Mouse (Mus musculus): ENCODE data around the gene Dtx3. TPM values are rescaled to one million over a fixed set of nuclear protein-coding genes. Genes with fewer than 3 reads are reported as not detected.

The Dtx3 gene
- total RNA-seq, 2 experiments from 2014 or later, result 200 to 207 TPM

DNA sequence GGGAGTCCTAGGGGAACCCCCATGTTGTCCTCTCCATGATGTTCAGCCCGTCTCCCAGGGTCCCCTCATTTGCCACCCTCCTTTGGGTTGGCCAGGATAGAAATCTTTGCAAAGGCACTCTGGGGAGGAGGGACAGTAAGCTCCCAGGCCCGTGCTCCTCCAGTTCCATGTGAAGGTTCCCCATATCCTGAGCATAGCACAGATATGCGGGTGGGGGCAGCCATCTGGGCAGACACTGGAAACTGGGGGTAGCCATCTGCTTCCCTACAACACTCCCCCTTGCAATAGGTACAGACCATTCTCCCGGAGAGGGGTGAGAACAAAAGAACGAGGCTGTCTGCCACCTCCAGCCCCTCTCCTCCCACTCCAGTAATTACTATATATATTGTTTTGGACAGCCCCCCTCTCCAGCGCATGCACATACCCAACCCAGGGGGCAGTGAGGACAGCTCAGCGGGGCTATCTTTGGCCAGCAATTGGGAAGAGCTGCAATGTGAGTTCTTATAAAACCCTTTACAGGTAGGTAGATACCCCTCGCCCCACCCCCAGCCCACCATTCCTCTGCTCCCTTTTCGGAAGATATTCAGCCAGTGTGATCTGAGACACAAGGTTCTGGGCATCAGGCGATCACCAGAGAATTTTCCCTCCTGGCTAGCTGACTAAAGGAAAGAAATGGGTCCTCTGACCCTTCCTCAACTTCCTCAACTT, 8.0 kb downstream of the Dtx3 start:
- peak; percentile 70 to 88 for DNase-seq (ENCODE audit: low spot score in 2 of 2)

DNA sequence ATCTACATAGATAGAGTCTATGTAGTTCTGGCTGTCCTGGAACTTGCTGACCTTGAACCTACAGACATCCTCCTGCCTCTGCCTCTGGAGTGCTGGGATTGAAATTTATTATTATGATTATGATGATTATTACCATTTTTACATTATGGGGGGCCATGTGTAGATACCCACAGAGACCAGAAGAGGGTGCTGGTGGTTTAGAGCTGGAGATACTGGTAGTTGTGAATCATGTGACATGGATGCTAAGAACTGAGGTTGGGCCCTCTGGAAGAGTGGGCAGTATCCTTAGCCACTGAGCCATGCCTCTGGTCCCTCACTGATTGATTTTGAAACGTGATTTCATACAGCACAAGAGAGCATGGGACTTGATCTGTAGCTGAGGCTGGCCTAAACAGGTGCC, 9.1 kb downstream of the Dtx3 start:
- no peak for DNase-seq (ENCODE audit: low spot score in 2 of 2)

DNA sequence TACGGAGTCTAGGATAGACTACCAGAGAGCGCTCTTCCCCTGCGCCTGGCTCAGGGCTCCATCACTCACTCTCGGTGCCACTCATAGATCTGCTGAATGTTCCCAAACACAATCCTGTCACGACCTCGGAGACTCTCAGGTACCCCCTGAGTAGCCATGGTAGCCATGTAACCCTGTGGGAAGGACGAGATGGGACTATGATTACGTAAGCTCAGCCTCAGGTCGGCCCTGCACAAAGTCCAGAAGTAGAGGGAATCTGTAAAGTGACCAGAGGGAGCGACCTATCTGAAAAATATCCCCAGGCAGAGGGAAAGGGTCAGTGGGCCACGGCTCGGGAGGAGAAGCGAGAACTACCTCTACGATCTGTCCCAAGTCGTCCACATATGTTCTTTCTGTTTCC, 10.0 kb downstream of the Dtx3 start:
- DNase-seq (ENCODE audit: low spot score in 2 of 2), result no peak

DNA sequence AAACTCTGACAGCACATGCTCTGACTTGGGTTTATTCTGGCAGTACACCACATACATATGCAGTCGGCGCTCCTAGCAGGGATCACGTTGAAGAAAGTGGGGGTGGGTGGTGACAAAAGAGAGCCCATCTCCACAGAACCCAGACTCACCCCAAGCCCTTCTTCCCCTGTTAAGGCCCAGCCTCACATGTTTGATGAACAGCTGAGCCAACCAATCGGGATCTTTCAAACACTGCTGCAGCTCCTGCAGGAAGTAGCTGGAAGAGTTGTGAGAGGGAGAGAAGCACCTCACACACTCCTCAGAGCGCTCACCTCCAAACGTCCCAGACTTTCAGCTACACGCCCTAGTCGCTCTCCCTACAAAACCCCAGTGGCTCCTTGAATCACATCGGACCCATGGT, 10.4 kb downstream of the Dtx3 start:
- no peak for DNase-seq (ENCODE audit: low spot score in 2 of 2)

DNA sequence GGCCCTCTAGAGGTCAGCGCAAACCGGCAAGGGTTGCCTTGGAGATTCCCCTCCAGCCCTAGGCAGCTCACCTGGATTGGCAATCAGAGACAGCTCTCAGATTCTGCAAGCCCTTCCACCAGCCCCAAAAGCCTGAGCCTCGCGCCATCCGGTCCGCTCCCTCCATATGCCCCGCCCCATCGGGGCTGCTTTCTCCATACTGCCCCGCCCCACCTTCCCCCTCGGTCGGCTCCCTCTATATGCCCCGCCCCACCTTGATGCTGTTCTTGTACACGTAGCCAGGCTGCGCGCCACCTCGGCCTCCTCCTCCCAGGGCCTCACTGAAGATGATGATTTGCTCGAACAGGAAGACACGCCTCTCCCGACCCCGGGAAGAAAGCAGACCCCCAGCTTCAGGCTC, 11.8 kb downstream of the Dtx3 start:
- no peak for DNase-seq (ENCODE audit: low spot score in 2 of 2)

DNA sequence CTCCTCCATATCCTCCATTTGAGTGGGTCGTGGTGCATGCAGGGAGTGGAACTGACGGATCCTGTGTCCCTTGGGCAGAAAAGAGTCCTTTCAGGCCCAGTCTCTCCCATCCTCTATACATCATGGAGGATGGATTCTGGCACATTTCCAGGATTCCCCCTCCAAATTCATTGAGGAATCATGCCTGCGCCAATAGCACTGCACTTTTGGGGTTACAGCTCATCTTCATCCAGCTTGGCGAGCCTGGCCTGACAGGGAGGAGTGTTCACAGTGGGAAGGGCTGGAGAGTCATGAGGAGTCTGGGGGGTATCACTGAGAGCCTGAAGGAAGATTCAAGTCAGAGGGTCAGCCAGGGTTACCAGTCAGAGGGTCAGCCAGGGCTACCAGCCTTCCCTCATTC, 12.9 kb downstream of the Dtx3 start:
- no peak for DNase-seq (ENCODE audit: low spot score in 2 of 2)

DNA sequence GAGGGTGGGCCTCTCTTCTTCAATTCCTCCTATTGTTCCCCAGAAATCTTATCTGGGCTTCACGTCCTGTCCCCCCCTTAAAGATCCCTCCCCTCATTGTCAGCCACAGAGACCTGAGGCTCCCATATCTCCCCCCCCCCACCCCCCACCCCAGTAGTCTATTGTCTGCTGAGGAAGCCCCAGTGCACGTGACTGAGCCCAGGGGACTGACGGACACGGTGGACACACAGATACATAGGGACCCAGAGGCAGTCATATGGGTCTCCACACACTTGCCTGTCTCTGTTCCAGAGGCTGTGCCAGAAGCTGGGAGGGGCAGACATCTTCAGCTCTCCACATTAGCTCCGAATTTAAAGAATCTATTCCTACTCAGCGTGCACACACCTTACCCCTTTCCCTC, 14.0 kb downstream of the Dtx3 start:
- no peak for DNase-seq (ENCODE audit: low spot score in 2 of 2)

DNA sequence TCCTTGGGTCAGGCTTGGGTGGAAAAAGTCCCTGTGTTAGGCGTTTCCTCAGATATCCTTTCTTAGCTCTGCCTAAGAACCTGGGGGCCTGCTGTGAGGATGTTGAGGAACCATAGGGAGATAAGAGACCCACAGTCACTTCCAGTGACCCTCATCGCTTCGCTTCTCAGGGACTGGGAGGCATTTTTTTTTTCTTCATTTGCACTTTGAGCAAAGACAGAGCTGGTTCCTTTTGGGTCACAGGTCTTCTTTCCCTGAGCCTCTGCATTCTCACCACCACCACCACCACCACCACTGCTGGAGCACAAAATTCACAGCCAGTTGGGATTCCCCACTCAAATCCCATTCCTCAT, 14.9 kb downstream of the Dtx3 start:
- DNase-seq (ENCODE audit: low spot score in 2 of 2), result no peak

DNA sequence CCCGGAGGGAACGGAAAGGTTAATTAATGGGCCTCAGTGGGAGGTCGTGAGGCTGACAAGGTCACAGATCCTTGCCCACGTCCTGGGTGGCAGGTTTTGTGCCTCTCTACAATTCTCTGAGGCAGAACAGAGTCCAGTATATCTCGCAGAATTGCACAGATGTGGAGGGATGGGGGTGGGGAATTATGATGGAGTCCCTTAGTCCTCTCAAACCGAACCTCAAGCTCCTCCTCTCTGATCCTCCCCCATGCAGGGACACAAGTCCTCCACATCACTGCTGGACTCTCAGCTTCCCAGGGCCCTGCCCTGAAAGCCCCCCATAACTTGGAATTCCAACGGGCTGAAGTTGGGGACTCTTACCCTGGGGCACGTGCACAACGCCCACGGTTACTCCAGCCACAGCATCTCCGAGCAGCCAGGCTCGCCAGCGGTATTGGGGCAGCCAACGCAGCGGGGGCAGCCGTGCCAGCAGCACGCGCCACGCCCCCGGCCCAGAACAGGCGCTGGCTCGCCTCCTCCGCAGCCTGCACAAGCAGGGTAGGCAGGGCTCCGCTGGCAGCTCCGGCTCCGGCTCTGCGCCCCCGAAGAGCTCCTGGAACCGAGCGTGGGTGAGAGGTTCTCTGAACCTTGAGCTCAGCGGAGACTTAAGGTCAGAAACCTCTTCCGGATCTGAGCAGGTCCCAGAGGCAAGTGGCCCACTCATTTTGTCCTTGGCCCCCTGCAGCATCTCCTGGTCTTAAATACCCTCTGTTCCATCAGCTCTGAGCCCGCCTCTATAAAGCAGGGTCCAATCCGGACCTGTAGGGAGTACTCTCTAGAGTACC, 15.4 kb downstream of the Dtx3 start, which contains the start of gene Slc26a10:
Gene Slc26a10, minus strand, starts transcription at position 775 of the 824 bp plus-strand sequence.
- no peak for DNase-seq (ENCODE audit: low spot score in 2 of 2)

DNA sequence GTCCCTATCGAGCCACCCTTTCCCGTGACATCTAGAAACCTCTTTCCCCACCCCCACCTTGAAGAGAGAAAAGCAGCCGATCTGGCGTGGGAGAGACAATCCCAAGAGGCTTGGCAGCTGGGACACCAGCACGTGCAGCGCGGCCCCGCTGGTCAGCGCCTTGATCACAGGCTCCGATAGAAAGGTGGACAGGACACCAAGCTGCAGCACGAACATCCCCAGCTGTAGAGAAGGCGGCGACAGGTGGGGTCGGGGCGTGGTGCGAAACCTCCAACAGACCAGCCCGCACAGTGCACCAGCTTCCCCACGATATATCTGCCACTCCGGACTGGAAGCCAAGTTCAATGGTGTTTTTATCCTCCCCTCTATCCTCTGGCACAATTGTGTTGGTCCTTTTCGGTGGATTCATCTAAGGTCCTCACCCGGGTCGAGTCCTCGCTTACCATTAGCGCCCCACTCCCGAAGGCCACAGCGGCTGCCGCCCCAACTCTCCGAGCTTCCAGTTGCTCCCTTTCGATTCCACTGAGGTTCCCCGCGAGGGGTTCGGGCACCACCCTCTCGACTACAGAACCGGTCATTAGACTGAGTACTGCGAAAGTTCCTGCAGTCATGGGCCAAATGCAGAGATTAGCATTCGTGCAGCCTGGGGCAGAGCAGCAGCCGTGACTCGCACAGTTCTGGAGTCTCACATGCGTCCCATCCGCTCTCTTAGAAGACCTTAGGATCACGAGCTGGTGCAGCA, 17.1 kb downstream of the Dtx3 start:
- peak in 1 of 2 experiments; percentile 11 for DNase-seq (ENCODE audit: low spot score in 2 of 2)

DNA sequence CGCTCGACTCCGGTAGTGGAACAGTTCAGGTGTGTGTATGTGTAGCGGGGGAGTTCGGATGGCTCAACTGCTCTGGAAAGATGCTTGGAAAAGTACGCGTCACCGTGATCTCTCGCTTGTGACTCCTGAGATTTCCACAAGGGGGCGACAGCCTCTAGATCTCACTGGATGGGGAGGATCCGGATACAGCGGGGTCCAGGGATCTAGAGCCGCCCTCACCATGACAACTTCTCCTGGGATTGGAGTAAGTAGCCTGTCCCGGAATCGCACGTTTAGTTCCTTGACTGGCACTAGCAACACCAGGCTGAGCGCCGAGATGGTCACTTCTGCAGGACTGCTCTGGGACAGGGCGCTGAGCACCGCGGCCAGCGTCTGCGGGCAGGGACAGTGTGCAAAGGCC, 17.8 kb downstream of the Dtx3 start:
- peak; percentile 78 to 81 for DNase-seq (ENCODE audit: low spot score in 2 of 2)

DNA sequence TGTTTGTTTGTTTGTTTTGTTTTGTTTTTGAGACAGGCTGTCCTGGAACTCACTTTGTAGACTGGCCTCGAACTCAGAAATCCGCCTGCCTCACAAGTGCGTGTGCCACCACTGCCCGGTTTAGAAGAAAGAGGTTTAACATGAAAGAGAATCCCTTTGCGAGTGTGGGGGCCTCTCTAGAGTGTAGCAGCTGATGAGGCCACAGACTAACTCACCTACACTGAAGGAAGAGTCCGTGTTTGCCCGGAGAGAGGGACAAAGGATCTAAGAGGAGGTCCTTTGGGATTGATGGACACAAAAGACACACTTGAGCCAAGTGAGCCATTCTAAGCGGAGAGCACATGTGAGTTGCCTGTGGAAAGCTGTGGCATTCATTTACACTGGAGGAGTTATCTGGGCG, 18.3 kb downstream of the Dtx3 start:
- DNase-seq (ENCODE audit: low spot score in 2 of 2), result no peak

DNA sequence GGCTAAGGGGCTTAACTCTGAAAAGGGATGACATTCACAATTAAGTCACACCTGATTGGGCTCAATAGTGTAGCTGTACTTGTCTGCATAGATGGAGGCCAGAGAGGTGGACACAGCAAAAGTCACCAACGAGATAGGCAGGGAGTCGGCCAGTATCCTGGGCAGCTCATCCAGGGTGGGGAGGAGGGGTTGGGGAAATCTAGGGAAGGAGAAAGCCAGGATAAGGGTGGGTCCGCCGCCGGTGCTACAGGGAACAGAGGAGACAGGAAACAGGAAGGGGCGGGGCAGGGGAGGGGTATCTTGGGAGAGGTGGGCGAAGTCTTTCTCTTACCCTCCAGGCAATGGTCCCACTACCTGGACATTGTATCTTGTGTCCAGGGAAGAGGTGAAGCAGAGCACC, 18.8 kb downstream of the Dtx3 start:
- DNase-seq (ENCODE audit: low spot score in 2 of 2), result no peak

DNA sequence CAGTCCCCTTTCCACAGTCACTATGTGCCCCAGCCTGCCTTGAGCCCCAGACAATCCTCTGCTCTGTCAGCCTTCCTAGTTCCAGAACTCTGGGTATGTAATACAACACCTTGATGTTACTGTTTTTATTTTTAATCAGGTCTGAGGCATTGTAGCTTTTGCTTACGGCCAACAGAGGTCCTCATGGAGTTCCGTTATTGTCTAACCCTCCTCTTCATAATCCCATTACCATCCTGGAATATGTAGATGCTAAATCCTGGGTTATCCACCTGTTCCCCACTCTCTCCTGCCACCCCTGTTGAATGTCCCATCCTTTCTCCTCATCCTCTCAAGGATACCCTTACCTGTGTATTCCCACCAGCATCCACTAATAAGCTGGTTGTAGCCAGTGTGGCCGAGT, 19.3 kb downstream of the Dtx3 start:
- DNase-seq (ENCODE audit: low spot score in 2 of 2), result peak in 1 of 2 experiments; percentile 1

DNA sequence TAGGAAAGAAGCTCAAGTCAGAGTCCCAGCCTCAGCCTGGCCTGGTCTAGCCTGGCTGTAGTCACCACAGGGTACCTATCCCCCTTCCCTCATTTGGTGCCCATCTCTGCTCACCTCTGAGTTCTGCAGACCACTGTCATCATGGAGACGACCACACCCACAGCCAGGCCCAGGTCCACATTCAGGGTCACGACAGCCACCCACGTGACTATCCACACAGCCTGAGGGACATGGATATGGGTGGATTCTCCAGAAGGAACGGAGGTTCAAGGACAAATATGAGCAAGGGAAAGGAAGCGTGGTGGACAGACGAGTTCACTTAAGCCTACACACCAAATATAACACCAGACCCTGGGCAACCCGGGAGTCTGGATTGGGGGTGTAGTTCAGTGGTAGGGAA, 21.4 kb downstream of the Dtx3 start:
- peak in 1 of 2 experiments; percentile 5 for DNase-seq (ENCODE audit: low spot score in 2 of 2)

DNA sequence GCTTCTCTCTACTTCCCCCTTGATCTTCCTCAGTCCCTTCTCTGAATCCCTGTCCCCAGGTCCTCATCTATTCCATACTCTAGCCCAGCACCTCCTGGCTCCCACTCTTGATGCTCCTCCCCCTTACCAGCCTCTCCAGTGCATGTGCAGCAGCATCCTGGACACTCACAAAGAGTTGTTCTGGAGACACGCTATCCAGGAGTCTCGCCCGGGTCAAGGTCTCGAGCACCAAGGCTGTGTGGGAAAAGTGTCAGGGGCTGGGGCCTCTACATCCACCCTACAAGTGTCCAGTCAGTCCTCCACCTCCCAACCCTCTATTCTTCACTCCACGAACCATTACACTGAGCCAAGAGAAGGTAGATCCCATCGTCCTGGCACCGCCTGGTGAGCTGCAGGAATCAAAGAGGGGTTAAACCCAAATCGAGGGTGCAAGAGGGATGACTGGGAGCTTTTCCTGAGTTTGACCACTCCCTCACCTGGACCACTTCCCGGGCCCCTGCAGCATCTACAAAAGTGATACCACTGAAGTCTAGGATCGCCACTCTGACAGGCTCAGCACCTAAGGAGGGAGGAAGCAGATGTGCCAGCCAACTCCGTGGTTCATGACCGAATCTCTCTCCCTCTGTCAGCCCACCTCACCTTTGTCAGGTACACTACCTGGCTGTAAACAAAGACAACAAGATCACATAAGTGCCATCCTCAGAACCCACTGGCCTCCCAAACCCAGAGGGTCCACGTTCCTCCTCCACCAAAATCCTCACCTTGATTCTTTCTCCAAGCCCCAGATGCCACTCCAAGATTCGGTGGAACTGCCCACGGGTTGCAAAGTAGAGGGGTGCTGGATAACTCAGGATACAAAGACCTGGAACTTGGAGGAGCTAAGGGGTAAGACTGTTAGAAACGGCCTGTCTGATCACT, 22.1 kb downstream of the Dtx3 start:
- DNase-seq (ENCODE audit: low spot score in 2 of 2), result peak in 1 of 2 experiments; percentile 3

DNA sequence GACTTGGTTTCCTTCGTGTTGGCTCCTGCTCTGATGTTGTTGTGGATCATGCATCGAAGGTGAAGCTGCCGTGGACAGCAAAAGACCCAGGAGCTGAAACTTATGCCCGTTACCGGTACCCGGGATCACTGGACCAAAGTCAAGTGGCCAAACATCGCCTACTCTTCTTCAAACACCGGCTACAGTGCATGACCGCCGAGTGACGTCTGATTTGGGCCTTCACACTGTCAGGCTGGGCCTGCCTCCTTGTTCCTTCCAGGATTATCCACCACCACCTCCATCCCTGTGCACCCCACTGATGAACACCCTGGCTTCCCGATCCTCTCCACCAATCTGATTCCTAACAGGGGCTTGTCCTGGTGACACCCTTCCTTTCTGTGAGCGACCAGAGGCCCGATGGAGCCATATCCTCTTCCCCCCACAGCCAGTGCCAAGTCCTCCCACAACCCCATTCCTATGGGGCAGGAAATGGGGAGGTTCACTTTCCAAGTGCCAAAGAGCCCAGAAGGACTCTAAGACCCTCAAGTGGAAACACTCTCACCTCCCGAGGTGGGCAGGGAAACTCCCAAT, 23.8 kb downstream of the Dtx3 start:
- DNase-seq (ENCODE audit: low spot score in 2 of 2), result peak in 1 of 2 experiments; percentile 3

DNA sequence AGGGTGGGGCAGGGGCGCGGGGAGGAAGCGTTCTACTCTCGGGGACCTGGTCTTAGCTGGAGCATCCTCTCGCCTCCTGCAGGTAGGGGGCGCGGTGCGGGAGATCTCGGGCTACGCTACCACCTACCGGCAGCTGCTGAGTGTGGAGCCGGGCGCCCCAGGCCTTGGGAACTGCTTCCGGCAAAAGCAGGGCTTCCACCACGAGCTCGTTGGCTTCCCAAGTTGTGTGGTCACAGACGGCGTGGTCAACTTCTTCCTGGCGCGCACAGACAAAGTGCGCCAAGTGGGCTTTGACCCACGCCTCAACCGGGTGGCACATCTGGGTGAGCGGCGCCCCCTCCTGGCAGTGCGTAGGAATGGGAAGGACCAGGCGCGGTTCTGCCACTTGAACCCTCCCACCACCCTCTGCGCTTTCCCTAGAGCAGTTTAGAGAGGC, 24.7 kb downstream of the Dtx3 start:
- peak in 1 of 2 experiments; percentile 49 for DNase-seq (ENCODE audit: low spot score in 2 of 2)

DNA sequence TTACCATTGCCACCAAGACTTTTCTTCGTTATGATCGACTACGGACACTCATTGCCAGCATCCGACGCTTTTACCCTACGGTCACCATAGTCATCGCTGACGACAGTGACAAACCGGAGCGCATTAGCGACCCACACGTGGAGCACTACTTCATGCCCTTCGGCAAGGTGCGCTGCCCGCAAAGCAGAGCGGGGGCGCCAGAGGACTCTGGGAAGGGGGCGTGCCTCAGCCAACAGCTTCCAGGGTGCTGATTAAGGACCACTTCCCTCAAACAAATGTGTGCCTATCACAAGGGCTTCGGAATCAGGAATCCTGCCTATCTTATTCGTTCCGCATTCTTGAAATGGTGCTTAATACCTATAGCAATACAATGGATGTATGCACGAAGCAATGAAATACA, 25.5 kb downstream of the Dtx3 start:
- no peak for DNase-seq (ENCODE audit: low spot score in 2 of 2)

DNA sequence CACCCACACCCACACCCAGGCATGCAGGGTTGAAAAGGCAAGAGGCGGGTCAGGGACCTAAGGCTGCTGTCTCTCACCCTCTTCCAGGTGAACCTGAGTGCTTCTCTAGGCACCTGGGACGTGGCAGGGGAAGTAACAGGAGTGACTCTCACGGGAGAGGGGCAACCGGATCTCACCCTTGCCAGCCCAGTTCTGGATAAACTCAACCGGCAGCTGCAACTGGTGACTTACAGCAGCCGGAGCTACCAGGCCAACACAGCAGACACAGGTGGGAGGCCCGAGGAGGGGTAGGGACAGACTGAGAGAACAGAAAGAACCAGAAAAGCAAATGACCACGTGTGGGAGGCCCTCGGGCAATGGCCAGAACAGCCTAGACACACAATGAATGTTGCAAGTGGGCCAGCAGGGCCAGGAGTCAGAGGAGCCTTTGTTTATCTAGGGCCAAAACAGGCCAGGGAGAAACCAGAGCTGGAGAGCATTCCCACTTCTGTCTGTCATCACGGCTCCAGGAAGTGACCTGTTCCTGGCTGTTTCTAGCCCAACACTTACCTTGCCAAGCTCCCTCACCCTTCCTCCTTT, 27.8 kb downstream of the Dtx3 start:
- peak in 1 of 2 experiments; percentile 1 for DNase-seq (ENCODE audit: low spot score in 2 of 2)
